Mouse (Mus musculus) left cerebral cortex, adult 11 months (tissue): Measurements from ENCODE around the gene Cadps.

Source experiments
- DNase-seq: peaks from one replicate; pipeline ENCODE4 v3.0.0; 2022; ENCODE audit warnings: low spot score

The Cadps gene

DNA sequence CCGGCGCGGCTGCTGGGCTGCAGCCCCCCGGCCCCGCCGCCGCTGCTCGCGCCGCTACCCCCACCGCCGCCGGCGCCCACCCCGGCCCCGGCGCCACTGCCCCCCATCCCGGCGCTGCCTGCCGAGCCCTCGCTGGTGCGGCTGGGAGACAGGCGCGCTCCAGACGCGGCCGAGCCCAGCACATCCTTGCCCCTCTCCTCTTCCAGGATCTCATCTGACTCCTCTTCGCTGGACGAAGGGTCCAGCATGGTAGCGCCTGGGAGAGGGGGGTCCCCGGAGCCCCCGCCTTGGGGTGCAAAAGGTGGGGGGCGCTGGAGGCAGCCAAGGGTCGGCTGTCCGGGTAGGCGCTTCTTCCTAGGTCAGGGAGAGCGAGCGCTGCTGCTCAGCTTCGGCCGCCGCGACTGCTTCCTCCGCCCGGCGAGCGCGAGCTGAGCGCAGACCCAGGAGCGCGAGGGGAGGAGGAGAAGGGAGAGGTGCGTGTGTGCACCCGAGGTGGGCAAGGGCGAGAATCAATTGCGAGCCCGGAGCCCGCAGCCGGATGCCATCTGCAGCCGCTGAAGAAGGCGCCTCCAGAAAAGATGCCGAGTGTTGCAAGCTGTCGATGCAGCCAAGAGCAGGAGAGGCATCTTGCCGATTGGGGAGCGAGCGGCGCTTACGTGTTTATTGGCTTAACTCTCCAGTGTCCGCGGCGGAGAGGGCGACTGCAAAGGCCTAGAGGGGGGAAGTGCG is at the start of gene Cadps:
Cadps (minus strand) TSS at position 589 of the 729 bp plus-strand sequence.
- peak; percentile 58 for DNase-seq

DNA sequence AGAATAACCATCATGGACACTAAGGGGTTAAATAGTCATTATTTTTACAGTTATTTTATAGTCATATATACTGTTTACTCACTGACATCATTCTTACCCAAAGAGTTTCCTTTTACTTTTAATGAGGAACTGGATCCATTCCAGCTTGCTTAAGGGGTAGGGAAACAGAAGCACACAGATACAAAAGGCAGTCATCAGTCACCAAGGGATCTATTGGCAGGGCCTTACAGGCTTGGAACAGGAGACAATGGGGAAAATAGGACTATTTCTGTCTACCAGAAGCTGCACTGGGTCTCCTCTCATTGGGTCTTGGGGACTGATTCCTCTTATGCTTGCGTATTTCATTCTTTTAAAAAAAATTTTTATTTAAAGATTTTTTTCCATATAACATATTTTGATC is 46.7 kb upstream of the Cadps start:
- DNase-seq, result no peak

DNA sequence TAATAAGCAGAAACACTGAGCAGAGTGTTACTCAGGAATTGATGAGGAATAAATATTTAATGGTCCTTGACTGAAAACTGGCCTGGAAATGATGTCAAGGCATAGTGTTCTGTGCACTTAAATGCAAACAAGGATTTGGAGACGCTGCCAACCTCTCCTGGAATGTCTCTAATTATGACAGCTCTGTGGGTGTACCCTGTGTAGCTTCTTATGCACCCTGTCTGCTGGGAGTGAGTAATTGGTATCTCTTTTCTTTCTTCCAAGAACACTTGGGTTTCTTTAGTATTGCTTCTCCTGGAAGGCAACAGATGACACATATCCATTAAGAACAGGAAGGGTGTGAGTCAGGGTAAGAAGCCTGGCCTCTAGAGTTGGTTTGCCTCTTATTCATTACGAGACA is 42.4 kb upstream of the Cadps start:
- peak; percentile 21 for DNase-seq

DNA sequence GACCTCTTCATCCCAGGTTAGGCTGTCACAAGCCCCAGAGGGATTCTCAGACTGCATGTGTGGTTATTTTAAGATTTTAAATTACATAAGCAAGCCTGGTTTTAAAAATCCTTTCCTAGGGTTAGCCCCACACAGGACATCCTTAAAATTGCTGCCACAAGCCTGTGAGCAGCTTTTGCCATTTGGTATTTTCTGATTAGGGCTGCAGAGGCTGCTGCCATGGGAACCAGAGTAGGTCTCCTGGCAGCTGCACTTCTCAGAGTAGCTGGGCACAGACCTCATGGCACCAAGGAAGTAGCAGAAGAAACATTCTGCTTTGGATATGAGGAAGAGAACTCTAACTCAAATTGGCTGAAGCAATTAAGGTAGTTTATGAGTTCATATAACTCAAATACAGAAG is 21.0 kb upstream of the Cadps start:
- no peak for DNase-seq

DNA sequence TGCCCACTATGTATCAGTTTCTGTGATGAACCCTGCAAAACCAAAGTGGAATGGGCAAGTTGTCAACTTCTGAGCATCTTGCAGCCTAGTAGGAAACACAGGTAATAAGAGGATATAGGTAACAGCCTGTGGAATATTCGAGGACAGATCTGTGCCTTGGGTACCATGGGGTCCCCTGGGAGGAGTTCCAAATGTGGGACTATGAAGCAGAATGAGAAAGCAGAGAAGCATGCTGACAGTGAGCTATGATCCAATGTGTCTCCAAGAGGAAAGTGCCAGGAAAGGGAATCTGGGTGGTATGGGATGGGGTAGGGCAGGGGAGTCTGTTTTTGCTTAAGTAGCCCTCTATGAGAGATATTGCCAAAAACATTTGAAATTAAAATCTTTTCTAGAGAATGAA is 16.6 kb upstream of the Cadps start:
- DNase-seq, result no peak

DNA sequence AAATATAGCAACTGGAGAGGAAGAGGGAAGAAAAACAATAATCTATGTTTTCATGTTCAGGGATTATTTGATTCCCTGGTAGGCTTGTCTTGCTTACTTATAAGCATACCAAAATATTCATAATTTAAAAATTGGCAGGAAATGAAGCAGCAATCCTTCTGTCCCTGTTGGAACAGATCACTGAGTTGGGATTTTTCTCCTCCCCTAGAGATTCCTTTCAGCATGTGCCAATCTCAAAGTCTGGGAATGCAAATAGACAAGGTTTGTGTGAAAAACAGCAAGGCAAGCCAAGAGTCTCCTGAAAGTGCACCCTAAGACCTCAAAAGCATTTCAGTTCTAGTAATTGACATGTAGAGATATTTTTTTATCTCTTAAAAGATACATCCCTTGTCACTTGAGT is 16.1 kb upstream of the Cadps start:
- no peak for DNase-seq

DNA sequence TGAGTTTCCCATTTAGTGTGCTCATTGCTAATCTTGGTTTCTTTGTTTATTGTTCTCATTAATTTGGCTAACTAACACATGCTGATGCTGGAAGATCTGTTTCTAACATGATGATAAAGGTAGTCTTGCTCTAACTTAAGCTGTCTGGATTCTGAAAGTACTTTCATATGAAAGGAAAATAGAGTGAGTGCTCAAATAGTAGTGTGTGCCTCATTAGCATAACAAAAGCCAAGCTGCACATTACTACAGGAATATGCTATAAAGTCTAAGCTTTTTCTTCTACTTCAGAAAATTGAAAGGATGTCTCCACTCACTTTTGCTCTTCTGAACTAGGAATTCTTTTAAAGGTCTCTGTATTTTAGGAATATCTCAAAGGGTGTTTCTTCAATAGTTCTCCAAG is 15.4 kb upstream of the Cadps start:
- DNase-seq, result no peak

DNA sequence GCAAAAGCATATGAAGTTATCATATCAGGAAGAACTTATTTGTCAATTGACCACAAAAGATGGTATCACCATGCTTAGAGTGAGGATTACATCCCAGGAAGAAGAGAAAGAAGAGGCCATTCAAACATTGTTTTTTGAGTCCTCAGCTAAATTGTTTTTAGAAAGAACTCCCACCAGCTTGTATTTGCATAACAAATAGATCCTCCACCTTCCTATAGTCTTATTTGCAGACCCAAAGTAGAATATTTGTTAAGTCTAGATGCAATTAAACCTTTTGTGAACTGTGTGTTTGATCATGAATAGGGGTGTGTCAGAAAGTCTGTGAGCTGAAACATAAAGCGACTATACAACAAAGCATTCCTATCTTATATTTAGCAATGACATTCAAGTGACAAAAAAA is 15.0 kb upstream of the Cadps start:
- DNase-seq, result no peak

DNA sequence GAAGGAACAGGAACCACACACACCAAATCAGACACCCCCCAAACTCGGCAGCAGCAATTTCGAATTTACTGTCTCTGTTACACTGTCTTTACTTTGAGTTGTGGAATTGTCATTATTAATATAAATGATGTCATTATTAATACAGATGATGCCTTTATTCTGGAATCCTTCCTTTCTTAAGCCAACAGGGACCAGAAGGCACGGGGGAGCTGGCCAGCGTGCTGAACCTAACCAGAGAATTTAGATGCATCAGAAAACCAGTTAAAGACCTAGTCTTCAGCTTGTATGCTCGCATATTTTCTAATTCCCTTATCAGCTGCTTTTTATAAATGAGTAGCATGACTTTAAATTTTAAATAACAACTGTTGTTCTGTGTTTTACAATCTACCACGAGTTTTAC is 902 bp upstream of the Cadps start:
- DNase-seq, result no peak

DNA sequence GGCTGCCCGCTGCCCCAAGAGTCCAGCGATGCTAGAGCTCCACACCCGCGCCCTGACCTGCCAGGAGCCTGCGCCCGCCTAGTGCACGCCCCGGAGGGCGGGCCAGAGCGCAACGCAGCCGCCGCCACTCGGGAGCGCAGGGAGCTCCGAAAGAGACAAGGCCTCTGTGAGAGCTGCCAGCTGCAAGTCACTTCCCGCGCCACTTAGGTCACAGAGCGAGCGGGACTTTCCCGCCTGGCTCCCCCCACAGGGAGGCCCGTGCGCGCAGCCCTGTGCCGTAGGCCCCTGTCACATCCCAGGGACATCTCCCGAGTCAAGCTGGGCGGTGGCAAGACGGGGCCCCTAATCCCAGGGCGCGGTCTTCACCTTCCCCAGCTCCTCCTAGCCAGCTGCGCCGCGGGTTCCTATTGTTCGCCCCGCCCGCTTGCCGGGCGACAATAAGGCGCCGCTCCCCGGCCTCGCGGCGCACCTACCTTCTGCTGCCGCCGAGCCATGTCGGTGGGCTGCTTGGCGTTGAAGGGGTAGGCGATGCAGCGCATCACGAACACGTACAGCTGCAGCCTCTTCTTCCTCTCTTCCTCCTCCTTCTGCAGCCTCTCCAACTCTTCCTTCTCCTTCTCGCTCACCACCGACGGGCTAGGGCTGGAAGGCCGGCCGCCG is 918 bp downstream of the Cadps start:
- DNase-seq, result peak; percentile 60

DNA sequence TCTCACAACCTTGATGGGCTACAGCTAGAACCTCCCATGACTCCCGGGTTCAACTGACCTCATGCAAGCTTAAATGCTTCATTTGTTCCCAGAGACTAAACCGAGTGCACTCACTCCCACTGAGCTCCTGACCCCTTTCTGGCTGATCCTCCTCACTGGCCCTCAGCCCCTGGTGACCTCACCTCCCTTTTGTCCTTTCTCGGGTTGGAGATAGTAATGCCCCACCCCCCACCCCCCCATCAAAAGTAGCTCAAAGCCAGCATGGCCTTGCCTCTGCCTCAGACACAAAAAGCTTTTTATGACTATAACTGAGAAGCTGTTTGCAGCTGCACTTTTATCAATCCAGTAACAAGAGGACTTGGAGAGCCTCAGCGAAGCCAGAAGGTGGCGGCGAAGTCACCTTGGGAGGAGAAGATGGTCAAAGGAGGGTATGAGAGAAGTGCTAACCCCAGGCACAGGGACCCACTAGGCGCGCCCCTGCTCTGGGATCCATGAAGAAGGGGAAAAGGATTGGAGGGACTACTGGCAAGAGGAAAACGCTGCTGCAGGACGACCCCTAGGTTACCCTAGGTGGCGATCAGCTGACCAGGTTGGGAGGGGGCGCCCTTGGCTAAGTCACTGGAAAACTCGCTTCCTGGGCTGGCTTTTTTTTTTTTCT is 1.6 kb downstream of the Cadps start:
- DNase-seq, result no peak

DNA sequence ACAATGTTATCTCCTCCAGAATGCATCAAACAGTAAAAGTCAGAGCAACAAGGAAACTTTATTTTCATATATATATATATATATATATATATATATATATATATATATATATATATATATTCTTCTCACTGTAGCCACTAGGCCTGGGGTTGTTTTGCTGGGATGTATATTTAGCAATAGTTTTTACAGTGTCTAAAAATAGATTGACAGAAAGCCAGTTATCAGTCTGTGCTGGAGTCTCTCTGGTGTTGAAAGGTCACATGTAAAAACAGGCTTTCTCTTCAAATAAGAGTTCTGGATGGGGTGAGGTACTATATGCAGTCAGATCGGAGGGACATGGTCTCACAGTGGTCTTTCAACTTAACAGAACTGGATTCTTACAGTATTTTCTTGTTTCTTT is 2.7 kb downstream of the Cadps start:
- DNase-seq, result no peak

DNA sequence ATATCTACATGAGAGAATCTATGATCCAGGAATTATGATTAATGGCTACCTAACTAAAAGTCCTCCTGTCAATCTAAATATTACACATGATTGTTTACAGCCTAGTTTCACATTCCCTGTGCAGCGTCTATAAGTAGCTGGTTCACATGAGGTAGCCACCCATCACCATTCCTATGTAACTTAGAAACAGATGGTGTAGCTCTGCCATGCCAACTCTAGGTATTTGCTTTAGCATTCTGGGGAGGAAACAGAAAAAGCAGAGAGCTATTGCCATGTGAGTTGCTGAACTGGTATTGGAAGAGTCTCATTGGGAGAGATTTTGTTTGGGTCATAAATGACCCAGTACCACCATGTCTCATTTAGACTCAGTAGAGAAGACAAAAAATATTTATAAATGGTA is 4.4 kb downstream of the Cadps start:
- DNase-seq, result no peak

DNA sequence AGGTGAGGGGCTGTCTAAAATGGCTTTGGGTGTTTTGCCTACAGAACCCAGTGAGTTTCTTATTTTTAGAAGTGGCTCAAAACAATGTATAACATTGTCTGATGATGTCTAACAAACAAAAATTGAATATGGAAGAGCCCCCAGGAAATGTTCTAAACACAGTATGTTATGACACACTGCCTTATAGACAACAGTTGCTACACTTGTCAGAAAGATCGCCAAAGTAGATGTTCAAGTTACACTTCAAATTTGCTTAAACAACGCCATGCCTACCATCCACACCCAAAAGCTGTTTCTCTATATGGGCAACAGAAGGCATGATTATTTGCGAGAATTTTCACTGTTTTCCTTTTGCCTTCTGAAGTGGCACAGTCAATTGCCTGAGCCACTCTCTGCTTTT is 10.8 kb downstream of the Cadps start:
- no peak for DNase-seq

DNA sequence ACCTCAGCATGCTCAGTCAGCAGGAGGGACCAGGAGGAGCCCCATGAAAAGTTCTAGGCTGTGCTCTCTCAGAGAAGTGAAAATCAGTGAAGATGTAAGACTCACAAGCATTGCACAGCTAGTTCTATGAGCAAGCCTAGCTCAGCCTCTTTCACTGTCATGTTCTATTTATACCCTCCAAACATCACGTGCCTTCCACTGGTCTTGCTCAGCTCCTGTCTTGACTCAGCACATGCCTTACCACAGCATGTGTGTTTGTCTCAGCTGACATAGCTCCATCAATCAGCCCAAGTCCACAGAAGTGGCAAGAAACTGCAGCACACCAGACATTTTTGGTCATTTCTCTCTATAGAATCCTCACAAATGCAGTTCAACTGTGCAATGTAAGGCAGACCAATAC is 19.9 kb downstream of the Cadps start:
- no peak for DNase-seq

DNA sequence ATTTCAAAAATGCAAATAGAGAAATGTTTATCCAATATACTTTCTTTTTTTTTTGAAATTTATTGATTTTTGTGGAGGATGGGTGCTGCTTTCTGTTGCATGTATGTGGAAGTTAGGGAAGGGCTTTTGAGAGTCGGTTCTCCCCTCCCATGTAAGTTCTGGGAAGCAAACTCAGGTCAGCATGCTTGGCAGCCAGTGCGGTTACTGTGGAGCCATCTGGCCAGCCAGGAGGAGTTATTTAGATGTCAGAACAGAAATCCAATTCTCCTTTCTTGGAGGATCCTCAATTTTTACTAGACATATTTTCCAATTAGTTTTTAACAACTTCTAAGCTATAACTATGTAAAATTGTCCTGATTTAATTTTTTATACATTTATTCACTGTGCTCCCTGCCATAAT is 21.8 kb downstream of the Cadps start:
- DNase-seq, result no peak

DNA sequence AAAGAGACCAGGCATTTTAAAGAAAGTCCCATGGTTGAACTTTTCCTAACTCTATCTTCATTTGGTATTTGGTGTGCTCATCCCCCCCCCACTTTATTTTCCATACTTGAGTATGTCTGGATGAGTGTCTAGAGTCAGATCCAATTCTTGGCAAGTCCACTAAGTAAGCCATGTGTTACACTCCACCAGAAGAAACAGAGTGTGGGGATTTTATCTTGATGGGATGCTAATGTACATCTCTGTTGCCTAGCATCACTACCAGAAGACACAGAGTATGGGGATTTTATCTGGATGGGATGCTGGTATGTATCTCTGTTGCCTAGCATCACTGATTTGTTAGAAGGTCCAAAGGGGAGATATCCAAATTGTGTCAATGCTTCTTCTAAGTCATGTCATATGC is 24.0 kb downstream of the Cadps start:
- no peak for DNase-seq

DNA sequence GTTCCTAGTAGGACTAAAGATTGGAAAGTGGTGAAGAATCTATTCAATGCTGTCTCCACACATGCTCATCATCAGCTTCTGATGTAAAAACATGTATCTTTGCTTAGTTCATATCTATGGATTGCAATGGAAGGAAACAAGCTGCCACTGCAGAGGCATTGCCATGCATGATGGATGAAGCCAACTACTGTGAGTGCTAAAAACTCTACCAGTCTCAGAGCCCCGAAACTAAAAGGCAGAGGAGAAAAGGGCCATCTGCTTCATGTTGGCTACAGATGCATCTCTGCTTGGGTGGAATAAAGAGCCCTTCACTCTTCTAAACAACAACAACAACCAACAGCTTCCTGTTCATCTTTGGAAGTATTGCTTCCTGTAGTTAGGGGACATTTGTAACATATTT is 38.6 kb downstream of the Cadps start:
- DNase-seq, result no peak

DNA sequence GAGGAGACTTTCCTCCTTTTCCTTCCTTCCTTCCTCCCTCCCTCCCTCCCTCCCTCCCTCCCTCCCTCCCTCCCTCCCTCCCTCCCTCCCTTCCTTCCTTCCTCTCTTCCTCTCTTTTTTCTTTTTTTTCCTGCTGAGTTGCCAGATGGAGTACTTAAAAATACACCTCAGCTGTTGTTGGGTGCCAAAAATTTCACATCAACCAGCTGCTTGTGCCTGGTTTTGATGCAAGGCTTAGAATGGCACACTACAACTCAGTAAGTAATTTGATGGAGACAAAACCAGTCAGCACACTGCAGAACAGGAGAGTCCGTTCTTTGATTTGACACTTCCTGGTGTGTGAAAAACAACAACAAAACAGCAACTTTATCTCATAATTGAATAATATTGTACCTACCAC is 42.9 kb downstream of the Cadps start:
- no peak for DNase-seq

DNA sequence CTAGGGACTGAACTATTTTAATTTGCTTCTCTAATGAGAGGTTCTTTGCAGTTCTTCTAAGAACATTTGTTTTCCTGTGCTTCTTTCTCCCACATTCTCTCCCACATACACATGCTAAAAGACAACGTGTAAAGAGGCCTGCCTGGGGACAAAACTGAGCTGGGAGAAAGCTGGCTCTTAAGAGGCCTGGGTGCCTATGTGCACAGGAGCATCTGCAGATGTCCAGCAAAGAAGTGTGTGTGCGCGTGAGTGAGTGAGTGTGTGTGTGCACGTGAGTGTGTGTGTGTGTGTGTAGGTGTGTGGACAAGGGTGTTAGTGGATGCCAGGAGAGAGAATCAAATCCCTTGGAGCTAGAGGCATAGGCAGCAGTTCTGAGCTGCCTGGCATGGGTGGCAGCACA is 44.9 kb downstream of the Cadps start:
- peak; percentile 45 for DNase-seq

DNA sequence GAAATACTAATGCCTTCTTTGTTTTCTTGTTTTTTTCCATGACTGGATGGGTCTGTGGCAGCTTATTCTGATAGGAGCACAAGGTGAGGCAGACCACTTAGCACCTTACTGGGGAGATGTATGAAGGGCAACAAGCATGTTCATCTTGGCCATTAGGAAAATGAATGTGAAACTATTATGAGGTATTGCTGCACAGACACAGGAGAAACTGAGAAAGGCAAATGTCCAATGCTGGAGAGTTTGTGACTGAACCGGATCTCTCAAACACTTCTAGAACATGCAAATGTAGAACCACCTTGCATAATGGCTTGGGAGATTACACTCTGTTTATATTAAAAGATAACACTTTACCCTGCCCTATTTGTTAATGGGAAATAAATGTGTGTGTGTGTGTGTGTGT is 54.0 kb downstream of the Cadps start:
- no peak for DNase-seq

DNA sequence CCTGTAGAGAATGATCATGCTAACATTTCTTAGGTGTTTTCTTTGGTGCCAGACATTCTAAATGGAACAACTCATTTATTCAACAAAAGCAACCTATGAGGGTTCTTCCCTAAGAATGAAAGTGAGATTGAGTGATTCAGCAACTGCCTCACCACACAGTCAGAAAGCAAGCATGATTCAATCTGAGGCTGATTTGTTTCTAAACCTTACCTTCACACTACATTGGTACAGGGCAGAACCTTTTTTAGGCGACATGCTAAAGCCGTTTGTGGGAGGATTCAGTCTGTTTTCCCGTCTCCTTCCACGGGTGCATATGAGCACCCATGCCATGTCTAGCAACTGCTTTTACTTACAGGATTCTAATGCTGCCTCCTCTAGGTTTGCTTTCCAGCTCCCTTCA is 69.6 kb downstream of the Cadps start:
- no peak for DNase-seq

DNA sequence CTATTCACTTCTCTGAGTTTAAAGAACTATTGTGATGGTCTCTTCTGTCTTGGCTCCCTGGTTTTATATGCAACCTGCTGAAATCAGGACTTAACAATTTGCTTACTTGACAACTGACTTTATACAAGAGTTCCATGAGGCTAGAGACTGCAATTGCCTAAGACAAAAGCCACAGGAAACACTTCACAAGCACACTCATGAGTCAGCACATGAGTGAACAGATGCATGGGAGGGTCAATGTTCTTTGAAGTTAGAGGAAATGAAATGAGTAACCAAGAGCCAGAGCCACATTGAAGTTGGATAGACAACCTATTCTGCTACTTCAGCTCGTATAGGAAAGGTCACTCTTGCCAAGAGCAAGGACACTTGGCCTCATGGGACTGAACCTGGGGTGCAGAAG is 71.1 kb downstream of the Cadps start:
- DNase-seq, result no peak

DNA sequence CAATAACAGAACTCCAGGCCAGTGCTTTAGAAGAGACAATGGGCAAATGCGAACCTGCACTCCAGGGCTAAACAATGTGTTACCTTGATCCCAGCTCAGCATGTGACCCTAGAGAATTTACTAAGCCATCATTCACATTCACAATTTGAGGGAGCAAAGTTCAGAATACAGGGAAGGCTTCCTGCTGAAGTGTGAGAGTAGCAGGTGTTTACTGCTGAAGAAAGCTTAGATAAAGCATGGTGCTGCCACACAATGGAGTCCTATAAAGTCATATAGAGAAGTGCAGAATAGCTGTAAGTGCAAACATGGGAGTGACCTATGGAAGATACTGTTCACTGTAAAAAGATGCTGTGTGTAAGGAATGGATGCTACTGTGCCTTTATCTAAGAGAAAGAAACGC is 91.9 kb downstream of the Cadps start:
- no peak for DNase-seq
